Mouse (Mus musculus): Measurements from ENCODE around the gene Tnfsf15.

Tnfsf15 gene

GRCm38 (mm10) chr4:63684412-63685252 is 60.3 kb downstream of the Tnfsf15 start:
- DNase-seq (ENCODE audit: low spot score): no peak

DNA sequence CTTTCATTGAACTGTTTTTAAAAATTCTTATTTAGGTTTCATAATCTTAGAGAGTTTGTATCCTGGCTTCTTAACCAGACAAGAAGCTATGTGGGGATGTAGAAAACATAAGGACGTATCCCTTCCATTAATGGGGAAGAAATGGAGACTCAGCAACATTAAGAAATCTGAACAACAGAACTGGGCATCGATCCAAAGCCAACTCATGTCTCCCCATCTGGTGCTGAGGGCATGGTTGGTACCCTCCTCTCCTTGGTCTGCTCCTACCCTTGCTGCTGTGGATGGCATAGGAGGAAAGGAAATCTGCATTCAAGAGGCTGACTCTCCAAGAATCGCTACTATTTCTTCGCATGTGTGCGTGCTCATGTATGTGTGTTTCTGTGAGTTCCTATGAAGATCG is 61.2 kb downstream of the Tnfsf15 start:
- no peak for DNase-seq (ENCODE audit: low spot score)

DNA sequence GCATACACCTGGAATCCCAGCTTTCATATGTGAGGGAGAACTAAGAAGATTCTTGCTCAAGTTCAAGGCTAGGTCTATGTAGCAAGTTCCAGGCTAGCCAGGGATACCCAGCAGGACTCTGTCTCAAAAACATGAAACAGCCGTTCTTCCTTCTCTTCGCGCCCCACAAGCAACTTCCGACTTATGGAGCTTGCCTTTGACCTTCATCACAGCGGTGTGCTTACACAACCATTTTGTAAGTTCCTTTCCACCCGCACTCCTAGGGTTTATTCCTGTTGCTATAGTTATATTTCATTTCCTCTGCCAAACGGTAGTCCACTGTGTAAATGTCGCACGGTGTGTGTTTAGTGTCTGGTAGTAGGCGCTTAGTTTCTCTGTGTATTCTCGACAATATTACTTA is 61.9 kb downstream of the Tnfsf15 start:
- DNase-seq (ENCODE audit: low spot score): no peak

- DNase-seq (ENCODE audit: low spot score): no peak
Measured at GRCm38 (mm10) chr4:63682441-63682840, 62.5 kb downstream of the Tnfsf15 start.

DNA sequence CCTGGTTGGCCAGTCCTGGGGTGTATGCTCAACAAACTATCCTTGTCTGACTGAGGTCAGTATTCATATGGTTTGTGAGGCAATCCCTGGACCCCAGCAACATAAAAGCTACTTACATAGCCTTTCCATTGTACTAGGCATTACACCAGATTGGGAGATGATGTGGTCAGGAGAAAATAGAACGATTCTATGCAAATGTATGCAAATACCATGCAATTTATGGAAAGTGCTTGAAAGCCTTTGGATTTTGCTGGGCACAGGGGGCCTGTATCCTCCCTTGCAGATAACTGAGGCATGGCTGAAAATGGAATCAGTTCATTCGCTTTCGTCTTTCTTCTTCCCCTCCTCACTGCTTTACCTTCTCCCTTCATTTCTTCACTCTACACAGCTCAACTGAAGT is 63.4 kb downstream of the Tnfsf15 start:
- DNase-seq (ENCODE audit: low spot score): no peak
